Mouse (Mus musculus) myocyte (in vitro differentiated cells): Measurements from ENCODE around the gene Eif4g3. TPM values are rescaled to one million over a fixed set of nuclear protein-coding genes. Genes with fewer than 3 reads are reported as not detected.

ENCODE experiments used
- H3K27me3 ChIP-seq: one replicate; pipeline ENCODE4 v1.6.1; 2011; ENCODE audit not compliant: control insufficient read depth, insufficient read depth, insufficient read length
- H3K36me3 ChIP-seq: one replicate; pipeline ENCODE4 v1.6.1; 2011; ENCODE audit not compliant: control insufficient read depth, insufficient read depth
- H3K4me2 ChIP-seq: one replicate; pipeline ENCODE4 v1.6.1; 2011; ENCODE audit warnings: low read depth, control low read depth
- H3K4me3 ChIP-seq: one replicate; pipeline ENCODE4 v1.5.1; 2011; ENCODE audit warnings: mild to moderate bottlenecking, control low read depth, moderate library complexity
- H3K79me2 ChIP-seq: one replicate; pipeline ENCODE4 v1.6.1; 2011; ENCODE audit not compliant: control insufficient read depth, insufficient read depth
- H3ac ChIP-seq: one replicate; pipeline ENCODE4 v1.6.1; 2011; ENCODE audit not compliant: control insufficient read depth, insufficient read length
- MYOG ChIP-seq, 3 experiments: IDR thresholded peaks; one replicate each; pipeline ENCODE4 v1.6.1; 2011; ENCODE audit warnings: control low read depth in 2 of 3, low read depth in 2 of 3, mild to moderate bottlenecking in 2 of 3; ENCODE audit not compliant: insufficient read length in 2 of 3, control insufficient read depth in 1 of 3, insufficient read depth in 1 of 3
- REST ChIP-seq: IDR thresholded peaks from one replicate; pipeline ENCODE4 v1.6.1; 2011; ENCODE audit warnings: mild to moderate bottlenecking, control low read depth, moderate library complexity; ENCODE audit not compliant: insufficient read depth, insufficient read length
- SRF ChIP-seq: IDR thresholded peaks from one replicate; pipeline ENCODE4 v1.6.1; 2011; ENCODE audit warnings: low read depth; ENCODE audit not compliant: control insufficient read depth, insufficient read length
- TCF3 ChIP-seq: IDR thresholded peaks from one replicate; pipeline ENCODE4 v1.6.1; 2011; ENCODE audit warnings: low read depth, control low read depth; ENCODE audit not compliant: insufficient read length
- polyA plus RNA-seq: library from polyadenylated mRNA; unstranded; fragments of >200 nt; fragmentation: generic; extraction: Trizol; gene quantifications from one replicate; pipeline ENCODE4 v1.2.1, GENCODE M21; 2012; ENCODE audit warnings: missing spikeins

The Eif4g3 gene
- polyA plus RNA-seq, 1 experiment = 32.9 TPM

GRCm38 (mm10) chr4:138257116-138257687, 264.4 kb downstream of the Eif4g3 start:
- Histone ChIP-seq H3K27me3 (no peaks in the 10 kb centered on the region), H3K4me3 (no peak overlapping the region), H3K4me2 (no peak overlapping the region), H3K36me3 (no peaks in the 10 kb centered on the region), H3ac (no peak overlapping the region), H3K79me2 (no peaks in the 10 kb centered on the region)
- no peak for TF ChIP-seq REST
- no peak for TF ChIP-seq TCF3
- TF ChIP-seq SRF = no peak
- no peak for TF ChIP-seq MYOG (IDR thresholded peaks at IDR 0.05; ENCODE audit: control insufficient read depth in 1 of 3, insufficient read depth in 1 of 3, insufficient read length in 2 of 3, low read depth in 2 of 3)

Other genes with a start within 250 kb of the Eif4g3 start
- gene Alpl, start 196.6 kb upstream of the Eif4g3 start, polyA plus RNA-seq = 0.07 TPM
- gene Ece1, start 130.8 kb upstream of the Eif4g3 start, polyA plus RNA-seq = 69.9 TPM
- 54.7 TPM for gene Hp1bp3, start 223.3 kb downstream of the Eif4g3 start, polyA plus RNA-seq